Mouse (Mus musculus): Measurements from ENCODE around the gene Bmpr1b.

- TF ChIP-seq CTCF (IDR thresholded peaks at IDR 0.05; ENCODE audit: low read depth) = peak; percentile 93
- TF ChIP-seq EP300 (optimal IDR thresholded peaks at IDR 0.05) = no peak
Measured at GRCm38 (mm10) chr3:141862816-141863461, 306.3 kb downstream of the Bmpr1b start.

Measured in stomach, postnatal 0 days (tissue).